In genomic region chr7:133685644-133686043, GRCm38 (mm10) we compare ENCODE assay signal across 27 mouse cellular contexts. TPM values are rescaled to one million over a fixed set of nuclear protein-coding genes. Genes with fewer than 3 reads are reported as not detected.
"Had no signal": no experiment of that assay in that cellular context is flagged by ENCODE, and none has a peak within 500 bp of the region (broad histone marks: within the 10 kb centered on the region; RNA-seq: fewer than 3 reads in every experiment).

No protein-coding gene starts in this region.

RNA-seq across cellular contexts. Expression of gene Mmp21, which starts 5.8 kb away (rescaled TPM):
- total RNA-seq: left cerebral cortex, postnatal 10 days; left cerebral cortex, postnatal 14 days; left cerebral cortex, postnatal 25 days; left cerebral cortex, postnatal 4 days; liver, adult 2 months; megakaryocyte progenitor cell, adult 5-6 weeks; megakaryocyte, adult 5-6 weeks; megakaryocyte-erythroid progenitor cell, adult 5-6 weeks; midbrain, postnatal 0 days; monocyte, adult 5-6 weeks had no signal
- polyA plus RNA-seq: limb, embryonic 12.5 days; limb, embryonic 13.5 days; limb, embryonic 14.5 days; limb, embryonic 15.5 days; liver, adult 2 months; liver, embryonic 11.5 days; liver, embryonic 12.5 days; liver, embryonic 15.5 days; lung, adult 2 months; lung, embryonic 16.5 days; lung, postnatal 0 days; macrophage; midbrain, embryonic 10.5 days; midbrain, embryonic 11.5 days; midbrain, embryonic 12.5 days; midbrain, embryonic 16.5 days; midbrain, postnatal 0 days; neural tube, embryonic 11.5 days; neural tube, embryonic 12.5 days had no signal
